Mouse (Mus musculus): ENCODE results near the gene Phf14. TPM values are rescaled to one million over a fixed set of nuclear protein-coding genes. Genes with fewer than 3 reads are reported as not detected.

Gene Phf14
- total and polyA plus RNA-seq, 2 experiments from 2014 or later: 34.4 to 42.2 TPM

- Histone ChIP-seq H3K27ac (ENCODE audit: low read depth) (peak overlapping the region; percentile 96), H3K9ac (replicated peaks; ENCODE audit: low read depth, low read length) (peak overlapping the region; percentile 99), H3K4me2 (ENCODE audit: low read depth, low read length) (peak overlapping the region; percentile 92), H3K27me3 (ENCODE audit: control insufficient read depth, insufficient read depth, low read length) (no peaks in the 10 kb centered on the region), H3K4me1 (ENCODE audit: control insufficient read depth, insufficient read depth) (no peaks in the 10 kb centered on the region), H3K9me3 (replicated peaks; ENCODE audit: control insufficient read depth, low read length) (no peaks in the 10 kb centered on the region), H3K4me3 (ENCODE audit: low read depth, low read length) (peak overlapping the region; percentile 92), H3K36me3 (replicated peaks; ENCODE audit: control insufficient read depth, insufficient read depth, low read length) (peaks cover 3% of the 10 kb centered on the region; the same call in 1 of the 2 replicates)
- peak; percentile 96 for ATAC-seq (ENCODE audit: insufficient read depth, low read depth)
- peak; percentile 86 for DNase-seq (ENCODE audit: low spot score)
- WGBS: under 1% methylated on average over 20 of the region's 20 CpGs
- TF ChIP-seq EP300 (IDR thresholded peaks at IDR 0.05; ENCODE audit: low read depth) (no peak), CTCF (IDR thresholded peaks at IDR 0.05; ENCODE audit: low read depth) (no peak)
Measured at GRCm38 (mm10) chr6:11925496-11926041, 18.0 kb downstream of the Phf14 start.

GRCm38 (mm10) chr6:11926082-11926595 is 18.5 kb downstream of the Phf14 start:
- Histone ChIP-seq H3K4me3 (ENCODE audit: low read depth, low read length) (peak overlapping the region; percentile 92), H3K27me3 (ENCODE audit: control insufficient read depth, insufficient read depth, low read length) (no peaks in the 10 kb centered on the region), H3K36me3 (replicated peaks; ENCODE audit: control insufficient read depth, insufficient read depth, low read length) (peaks cover 3% of the 10 kb centered on the region; the same call in 1 of the 2 replicates), H3K4me2 (ENCODE audit: low read depth, low read length) (peak overlapping the region; percentile 92), H3K9me3 (replicated peaks; ENCODE audit: control insufficient read depth, low read length) (no peaks in the 10 kb centered on the region), H3K9ac (replicated peaks; ENCODE audit: low read depth, low read length) (peak overlapping the region; percentile 99), H3K27ac (ENCODE audit: low read depth) (peak overlapping the region; percentile 96), H3K4me1 (ENCODE audit: control insufficient read depth, insufficient read depth) (no peaks in the 10 kb centered on the region)
- WGBS: under 1% methylated on average over 25 of the region's 40 CpGs
- DNase-seq (ENCODE audit: low spot score): peak; percentile 27
- ATAC-seq (ENCODE audit: insufficient read depth, low read depth): peak; percentile 66
- TF ChIP-seq CTCF (IDR thresholded peaks at IDR 0.05; ENCODE audit: low read depth): no peak
- no peak for TF ChIP-seq EP300 (IDR thresholded peaks at IDR 0.05; ENCODE audit: low read depth)

DNA sequence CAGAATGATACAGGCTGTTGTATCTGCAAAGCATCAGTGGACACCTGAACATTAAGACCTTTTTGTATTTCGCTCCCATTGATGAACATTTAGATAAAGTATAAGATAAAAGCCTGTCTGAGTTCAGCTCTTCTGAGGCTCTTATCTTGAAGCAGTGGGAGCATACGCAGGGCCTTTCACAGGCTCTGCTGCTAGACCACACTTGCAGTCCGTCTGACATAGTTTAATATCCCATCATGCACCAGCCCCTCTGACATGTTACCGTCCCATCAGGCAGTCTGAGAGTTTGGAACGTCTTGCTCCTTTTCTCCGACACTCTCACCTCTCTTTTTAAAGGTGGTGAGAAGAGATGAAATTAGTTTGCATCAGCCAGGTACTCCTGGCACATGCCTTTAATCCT is 19.9 kb downstream of the Phf14 start:
- Histone ChIP-seq H3K9me3 (replicated peaks; ENCODE audit: control insufficient read depth, low read length) (no peaks in the 10 kb centered on the region), H3K36me3 (replicated peaks; ENCODE audit: control insufficient read depth, insufficient read depth, low read length) (peaks cover 3% of the 10 kb centered on the region; the same call in 1 of the 2 replicates), H3K4me1 (ENCODE audit: control insufficient read depth, insufficient read depth) (no peaks in the 10 kb centered on the region), H3K4me2 (ENCODE audit: low read depth, low read length) (no peak overlapping the region), H3K4me3 (ENCODE audit: low read depth, low read length) (no peak overlapping the region), H3K9ac (replicated peaks; ENCODE audit: low read depth, low read length) (no peak overlapping the region), H3K27me3 (ENCODE audit: control insufficient read depth, insufficient read depth, low read length) (no peaks in the 10 kb centered on the region), H3K27ac (ENCODE audit: low read depth) (no peak overlapping the region)
- ATAC-seq (ENCODE audit: insufficient read depth, low read depth) (no peak), DNase-seq (ENCODE audit: low spot score) (no peak)
- TF ChIP-seq EP300 (IDR thresholded peaks at IDR 0.05; ENCODE audit: low read depth): no peak
- no peak for TF ChIP-seq CTCF (IDR thresholded peaks at IDR 0.05; ENCODE audit: low read depth)
- 62% methylated on average over 6 of the region's 6 CpGs for WGBS

GRCm38 (mm10) chr6:11933403-11933802 is 25.8 kb downstream of the Phf14 start:
- Histone ChIP-seq H3K4me3 (ENCODE audit: low read depth, low read length) (no peak overlapping the region), H3K4me1 (ENCODE audit: control insufficient read depth, insufficient read depth) (no peaks in the 10 kb centered on the region), H3K36me3 (replicated peaks; ENCODE audit: control insufficient read depth, insufficient read depth, low read length) (peaks cover 5% of the 10 kb centered on the region; the same call in 1 of the 2 replicates), H3K9me3 (replicated peaks; ENCODE audit: control insufficient read depth, low read length) (no peaks in the 10 kb centered on the region), H3K9ac (replicated peaks; ENCODE audit: low read depth, low read length) (no peak overlapping the region), H3K4me2 (ENCODE audit: low read depth, low read length) (no peak overlapping the region), H3K27me3 (ENCODE audit: control insufficient read depth, insufficient read depth, low read length) (no peaks in the 10 kb centered on the region), H3K27ac (ENCODE audit: low read depth) (no peak overlapping the region)
- ATAC-seq (ENCODE audit: insufficient read depth, low read depth) (no peak), DNase-seq (ENCODE audit: low spot score) (no peak)
- TF ChIP-seq CTCF (IDR thresholded peaks at IDR 0.05; ENCODE audit: low read depth) (no peak), EP300 (IDR thresholded peaks at IDR 0.05; ENCODE audit: low read depth) (no peak)
- WGBS: 95% methylated on average over 7 of the region's 7 CpGs

DNA sequence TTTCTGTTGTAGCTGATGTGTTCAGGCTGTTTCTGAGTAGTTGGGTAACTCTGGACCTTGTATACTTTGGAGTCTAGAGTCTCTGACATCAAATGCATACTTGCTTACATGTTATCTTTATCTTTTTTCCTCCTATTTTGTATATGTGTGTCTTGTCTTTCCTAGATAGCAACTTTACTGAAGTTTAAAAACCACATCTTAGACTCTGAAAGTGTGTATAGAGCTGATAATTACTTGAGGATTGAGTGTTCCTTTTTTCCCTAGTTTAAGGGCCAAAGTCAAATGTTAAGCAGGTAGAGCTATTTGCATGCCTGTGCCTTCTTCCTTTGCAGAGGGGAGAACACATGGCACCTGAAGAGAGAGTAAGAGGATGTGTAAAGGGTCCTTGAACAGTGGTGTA is 33.3 kb downstream of the Phf14 start:
- TF ChIP-seq CTCF (IDR thresholded peaks at IDR 0.05; ENCODE audit: low read depth) (no peak), EP300 (IDR thresholded peaks at IDR 0.05; ENCODE audit: low read depth) (no peak)
- Histone ChIP-seq H3K4me2 (ENCODE audit: low read depth, low read length) (no peak overlapping the region), H3K4me3 (ENCODE audit: low read depth, low read length) (no peak overlapping the region), H3K9me3 (replicated peaks; ENCODE audit: control insufficient read depth, low read length) (no peaks in the 10 kb centered on the region), H3K27ac (ENCODE audit: low read depth) (no peak overlapping the region), H3K9ac (replicated peaks; ENCODE audit: low read depth, low read length) (no peak overlapping the region), H3K27me3 (ENCODE audit: control insufficient read depth, insufficient read depth, low read length) (no peaks in the 10 kb centered on the region), H3K4me1 (ENCODE audit: control insufficient read depth, insufficient read depth) (peaks cover 14% of the 10 kb centered on the region; the same call in 1 of the 2 replicates), H3K36me3 (replicated peaks; ENCODE audit: control insufficient read depth, insufficient read depth, low read length) (peaks cover 21% of the 10 kb centered on the region)
- ATAC-seq (ENCODE audit: insufficient read depth, low read depth) (no peak), DNase-seq (ENCODE audit: low spot score) (no peak)

DNA sequence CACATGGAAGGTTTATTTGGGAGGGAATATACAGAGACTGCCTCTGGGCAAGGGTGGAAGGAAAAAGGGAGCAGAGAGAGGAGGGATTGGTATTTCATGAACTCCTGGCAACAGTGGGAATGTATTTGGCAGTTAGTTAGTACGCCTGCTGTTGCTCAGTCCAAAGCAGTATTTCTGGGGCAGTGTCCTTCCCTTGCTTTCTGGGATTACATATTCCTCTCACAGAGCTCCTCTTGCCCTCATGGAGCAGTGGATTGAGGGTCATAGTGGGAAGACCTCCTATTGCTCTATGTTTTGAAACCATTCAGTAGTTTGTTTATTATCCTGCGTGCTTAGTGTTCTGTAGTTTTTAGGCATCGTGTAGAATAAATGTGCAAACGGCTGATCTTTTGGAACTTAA is 34.5 kb downstream of the Phf14 start:
- ATAC-seq (ENCODE audit: insufficient read depth, low read depth): no peak
- TF ChIP-seq EP300 (IDR thresholded peaks at IDR 0.05; ENCODE audit: low read depth) (no peak), CTCF (IDR thresholded peaks at IDR 0.05; ENCODE audit: low read depth) (no peak)
- Histone ChIP-seq H3K27ac (ENCODE audit: low read depth) (no peak overlapping the region), H3K4me3 (ENCODE audit: low read depth, low read length) (no peak overlapping the region), H3K4me2 (ENCODE audit: low read depth, low read length) (no peak overlapping the region), H3K9ac (replicated peaks; ENCODE audit: low read depth, low read length) (no peak overlapping the region), H3K4me1 (ENCODE audit: control insufficient read depth, insufficient read depth) (peaks cover 14% of the 10 kb centered on the region; the same call in 1 of the 2 replicates), H3K27me3 (ENCODE audit: control insufficient read depth, insufficient read depth, low read length) (no peaks in the 10 kb centered on the region), H3K9me3 (replicated peaks; ENCODE audit: control insufficient read depth, low read length) (no peaks in the 10 kb centered on the region), H3K36me3 (replicated peaks; ENCODE audit: control insufficient read depth, insufficient read depth, low read length) (peaks cover 21% of the 10 kb centered on the region)
- DNase-seq (ENCODE audit: low spot score): no peak
- WGBS: 92% methylated on average over 4 of the region's 4 CpGs

Data from heart, postnatal 0 days (tissue).